Mouse (Mus musculus) forebrain, embryonic 15.5 days (tissue): ENCODE data around the gene Nr2f1. TPM values are rescaled to one million over a fixed set of nuclear protein-coding genes. Genes with fewer than 3 reads are reported as not detected.
A peak's percentile ranks its signal among the peaks of the same experiment; 100 is the strongest.

Experiments
- ATAC-seq: fragments of 200-750 bp; cut with Nextera tagmentation; replicated peaks from 2 replicates; pipeline ENCODE4 v1.8.0; 2017; ENCODE audit warnings: mild to moderate bottlenecking, moderate TSS enrichment, moderate library complexity
- H3K27ac ChIP-seq: fragments of 300-500 bp; sonication (generic); replicated peaks from 2 replicates; pipeline ENCODE4 v1.5.1; 2015; ENCODE audit warnings: mild to moderate bottlenecking, inconsistent platforms
- H3K27me3 ChIP-seq: fragments of 300-500 bp; sonication (generic); 2 replicates; pipeline ENCODE4 v1.6.1; 2015; ENCODE audit warnings: inconsistent platforms
- H3K36me3 ChIP-seq: fragments of 300-500 bp; sonication (generic); 2 replicates; pipeline ENCODE4 v1.6.1; 2015; ENCODE audit warnings: mild to moderate bottlenecking, inconsistent platforms
- H3K4me1 ChIP-seq: fragments of 300-500 bp; sonication (generic); 2 replicates; pipeline ENCODE4 v1.6.1; 2015; ENCODE audit warnings: inconsistent platforms
- H3K4me2 ChIP-seq: fragments of 300-500 bp; sonication (generic); replicated peaks from 2 replicates; pipeline ENCODE4 v1.6.1; 2015; ENCODE audit warnings: mild to moderate bottlenecking, inconsistent platforms
- H3K4me3 ChIP-seq: fragments of 300-500 bp; sonication (generic); 2 replicates; pipeline ENCODE4 v1.5.1; 2015; ENCODE audit warnings: mild to moderate bottlenecking, inconsistent platforms
- H3K9ac ChIP-seq: fragments of 300-500 bp; sonication (generic); replicated peaks from 2 replicates; pipeline ENCODE4 v1.6.1; 2015; ENCODE audit warnings: mild to moderate bottlenecking, inconsistent platforms
- H3K9me3 ChIP-seq: fragments of 300-500 bp; sonication (generic); 2 replicates; pipeline ENCODE4 v1.6.1; 2016; ENCODE audit warnings: inconsistent platforms
- WGBS: fragments of 180-500 bp; shearing (Covaris S2); methylation state at CpG from one replicate; pipeline ENCODE4 v1.1.7; 2015; ENCODE audit warnings: mixed read lengths; 5-methylcytosine and 5-hydroxymethylcytosine counted together
- polyA plus RNA-seq: library from polyadenylated mRNA; unstranded; fragments of >200 nt; fragmentation: Nextera tagmentation; extraction: Ambion mirVana; gene quantifications from 2 replicates; pipeline ENCODE4 v1.2.1, GENCODE M21; 2015

Gene Nr2f1
- polyA plus RNA-seq, 1 experiment from 2014 or later: 77.7 TPM

GRCm38 (mm10) chr13:78175821-78176380 is 23.7 kb downstream of the Nr2f1 start:
- peak overlapping the region; percentile 15 for H3K4me2 ChIP-seq
- 1% methylated on average over 8 of the region's 8 CpGs for WGBS
- no peaks in the 10 kb centered on the region for H3K9me3 ChIP-seq
- peak overlapping the region; percentile 37 for H3K9ac ChIP-seq
- peaks cover 20% of the 10 kb centered on the region for H3K4me1 ChIP-seq
- peak; percentile 30 for ATAC-seq
- peak overlapping the region; percentile 82 for H3K27ac ChIP-seq
- peaks cover 47% of the 10 kb centered on the region for H3K27me3 ChIP-seq
- peak overlapping the region; percentile 21 for H3K4me3 ChIP-seq
- no peaks in the 10 kb centered on the region for H3K36me3 ChIP-seq

DNA sequence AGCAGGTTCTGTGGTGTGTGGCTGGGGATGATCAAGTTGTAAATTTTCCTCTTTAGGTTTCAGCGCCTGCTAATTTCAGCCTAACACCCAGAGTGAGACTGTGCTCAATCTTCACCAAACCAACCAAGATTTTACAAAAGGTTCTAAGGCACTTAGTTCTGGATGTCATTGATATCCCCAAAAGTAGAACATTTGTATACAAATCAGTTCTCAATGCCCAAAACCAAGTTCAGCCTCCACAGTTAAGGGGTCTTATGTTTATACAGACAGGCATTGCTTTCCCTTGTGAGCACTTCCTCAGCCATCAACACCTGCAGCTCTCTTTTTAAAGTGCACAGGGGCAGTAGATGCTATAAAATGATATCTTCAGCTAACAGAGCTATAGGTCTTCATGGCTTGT is 24.7 kb downstream of the Nr2f1 start:
- H3K9ac ChIP-seq: no peak overlapping the region
- H3K4me3 ChIP-seq: no peak overlapping the region
- no peaks in the 10 kb centered on the region for H3K9me3 ChIP-seq
- peaks cover 50% of the 10 kb centered on the region for H3K27me3 ChIP-seq
- H3K4me2 ChIP-seq: peak overlapping the region; percentile 23
- H3K36me3 ChIP-seq: no peaks in the 10 kb centered on the region
- no peak for ATAC-seq
- H3K27ac ChIP-seq: peak overlapping the region; percentile 82
- 18% methylated on average over 1 of the region's 1 CpGs for WGBS
- peaks cover 14% of the 10 kb centered on the region for H3K4me1 ChIP-seq

GRCm38 (mm10) chr13:78174191-78174590 is 25.4 kb downstream of the Nr2f1 start:
- Histone ChIP-seq H3K9me3 (no peaks in the 10 kb centered on the region), H3K36me3 (no peaks in the 10 kb centered on the region), H3K9ac (0 out of 2 replicates have a peak overlapping the region, but pooled peaks have one; percentile 10), H3K27me3 (peaks cover 54% of the 10 kb centered on the region), H3K4me2 (no peak overlapping the region; the same call in 1 of the 2 replicates), H3K27ac (peak overlapping the region; percentile 82; the same call in 1 of the 2 replicates), H3K4me3 (no peak overlapping the region), H3K4me1 (peaks cover 7% of the 10 kb centered on the region)
- no peak for ATAC-seq
- 16% methylated on average over 3 of the region's 3 CpGs for WGBS

DNA sequence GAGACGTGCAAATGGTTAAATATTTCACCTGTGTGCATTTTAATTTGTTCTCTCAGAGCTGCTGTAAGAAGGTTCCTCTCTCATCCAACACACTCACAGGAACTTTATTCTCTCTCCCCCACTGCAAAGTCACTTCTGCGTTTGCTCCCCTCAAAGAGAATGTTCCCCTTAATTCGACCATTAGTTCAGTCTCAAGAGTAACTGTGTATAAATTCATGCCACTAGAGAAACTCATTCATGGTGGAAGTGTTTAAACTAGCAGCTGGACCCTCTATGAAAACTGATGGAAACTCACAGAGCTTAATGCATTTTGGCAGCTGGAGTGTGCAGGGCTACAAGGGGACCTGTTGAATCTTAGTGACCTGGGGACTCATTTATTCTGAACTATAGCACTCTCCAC is 26.7 kb downstream of the Nr2f1 start:
- no peak overlapping the region for H3K4me2 ChIP-seq
- ATAC-seq: no peak
- WGBS: 6% methylated on average over 3 of the region's 3 CpGs
- H3K9me3 ChIP-seq: no peaks in the 10 kb centered on the region
- no peaks in the 10 kb centered on the region for H3K36me3 ChIP-seq
- H3K27ac ChIP-seq: peak overlapping the region; percentile 81
- peaks cover 9% of the 10 kb centered on the region; the same call in 1 of the 2 replicates for H3K4me1 ChIP-seq
- no peak overlapping the region for H3K4me3 ChIP-seq
- no peak overlapping the region for H3K9ac ChIP-seq
- peaks cover 51% of the 10 kb centered on the region for H3K27me3 ChIP-seq

GRCm38 (mm10) chr13:78171984-78172636 is 27.4 kb downstream of the Nr2f1 start:
- Histone ChIP-seq H3K9ac (peak overlapping the region; percentile 38), H3K4me3 (peak overlapping the region; percentile 23), H3K36me3 (no peaks in the 10 kb centered on the region), H3K9me3 (no peaks in the 10 kb centered on the region), H3K4me2 (peak overlapping the region; percentile 33), H3K27me3 (peaks cover 54% of the 10 kb centered on the region), H3K4me1 (peaks cover 12% of the 10 kb centered on the region; the same call in 1 of the 2 replicates), H3K27ac (peak overlapping the region; percentile 81)
- ATAC-seq: no peak
- WGBS: 4% methylated on average over 17 of the region's 17 CpGs

DNA sequence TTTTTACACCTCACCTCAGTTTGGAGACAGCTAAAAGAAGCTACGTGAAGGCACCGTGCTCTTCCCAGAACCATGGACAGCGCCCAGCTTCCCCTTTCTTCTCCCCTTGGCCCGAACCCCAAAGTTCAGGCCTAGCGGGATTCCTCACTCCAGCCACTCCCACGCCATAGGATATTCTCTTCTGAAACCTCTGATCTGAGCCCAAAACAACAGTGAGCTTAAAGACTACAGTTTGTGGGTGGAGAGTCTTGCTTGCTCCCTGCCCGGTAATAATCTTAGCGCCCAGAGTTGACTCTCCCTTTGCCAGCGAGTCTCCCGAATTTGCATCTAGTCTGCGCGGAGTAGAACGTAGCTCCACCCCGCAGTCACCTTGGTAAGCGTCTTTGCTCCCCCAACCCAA is 28.2 kb downstream of the Nr2f1 start:
- H3K9me3 ChIP-seq: no peaks in the 10 kb centered on the region
- H3K27me3 ChIP-seq: peaks cover 52% of the 10 kb centered on the region

DNA sequence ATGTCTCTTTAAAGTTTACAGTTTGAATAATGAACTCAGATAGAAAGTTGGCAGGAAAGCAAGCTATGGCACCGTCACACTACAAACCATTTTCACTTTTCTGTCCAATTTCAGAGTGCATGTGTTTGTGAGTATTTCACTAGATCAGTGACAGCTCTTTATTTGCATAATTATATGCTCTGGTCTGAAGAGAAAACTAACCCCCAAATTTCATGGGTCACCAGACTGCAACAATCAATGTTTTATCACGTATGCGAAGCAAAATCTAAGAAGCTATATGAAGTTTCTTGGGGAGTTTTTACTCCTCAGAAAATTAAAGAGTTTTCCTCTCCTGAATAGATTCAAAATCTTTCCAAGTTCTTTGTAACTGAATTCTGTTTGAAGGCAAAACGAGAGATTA is 31.4 kb downstream of the Nr2f1 start:
- no peak overlapping the region for H3K4me2 ChIP-seq
- peaks cover 19% of the 10 kb centered on the region for H3K4me1 ChIP-seq
- peaks cover 46% of the 10 kb centered on the region for H3K27me3 ChIP-seq
- peak overlapping the region; percentile 71 for H3K27ac ChIP-seq
- WGBS: 9% methylated on average over 4 of the region's 4 CpGs
- H3K9me3 ChIP-seq: no peaks in the 10 kb centered on the region
- H3K4me3 ChIP-seq: no peak overlapping the region
- no peaks in the 10 kb centered on the region for H3K36me3 ChIP-seq
- peak; percentile 36; the same call in 1 of the 2 replicates for ATAC-seq
- H3K9ac ChIP-seq: no peak overlapping the region

More for the DNA sequence above, 28.2 kb downstream of the Nr2f1 start:
- H3K27ac ChIP-seq: peak overlapping the region; percentile 81
- peak overlapping the region; percentile 36 for H3K4me2 ChIP-seq
- peaks cover 12% of the 10 kb centered on the region; the same call in 1 of the 2 replicates for H3K4me1 ChIP-seq
- H3K4me3 ChIP-seq: peak overlapping the region; percentile 23
- peak; percentile 18 for ATAC-seq
- 5% methylated on average over 15 of the region's 15 CpGs for WGBS
- H3K9ac ChIP-seq: peak overlapping the region; percentile 33
- no peaks in the 10 kb centered on the region for H3K36me3 ChIP-seq

DNA sequence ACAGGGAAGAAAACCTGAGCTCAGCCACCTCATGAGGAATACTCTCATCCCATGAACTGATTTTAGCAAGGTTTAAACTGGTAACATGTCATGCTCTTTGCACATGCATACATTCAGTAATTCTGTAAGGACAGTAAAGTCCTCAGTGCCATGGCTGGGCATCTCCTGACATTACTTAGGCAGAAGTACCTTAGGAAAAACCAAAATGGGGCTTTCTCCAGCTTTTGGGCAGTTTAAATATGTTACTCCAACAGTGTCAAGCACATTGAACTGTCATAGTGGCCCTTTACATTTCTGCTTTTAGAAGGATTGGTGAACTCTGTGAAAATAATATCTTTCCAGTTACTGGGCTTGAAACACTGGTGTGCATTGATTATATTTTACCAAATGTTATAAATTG is 34.6 kb downstream of the Nr2f1 start:
- ATAC-seq: no peak
- H3K4me2 ChIP-seq: 0 out of 2 replicates have a peak overlapping the region, but pooled peaks have one; percentile 15
- no peak overlapping the region for H3K4me3 ChIP-seq
- H3K9me3 ChIP-seq: no peaks in the 10 kb centered on the region
- peaks cover 24% of the 10 kb centered on the region for H3K4me1 ChIP-seq
- no peaks in the 10 kb centered on the region for H3K36me3 ChIP-seq
- H3K27me3 ChIP-seq: peaks cover 32% of the 10 kb centered on the region; the same call in 1 of the 2 replicates
- H3K9ac ChIP-seq: peak overlapping the region; percentile 75; the same call in 1 of the 2 replicates
- peak overlapping the region; percentile 94 for H3K27ac ChIP-seq

DNA sequence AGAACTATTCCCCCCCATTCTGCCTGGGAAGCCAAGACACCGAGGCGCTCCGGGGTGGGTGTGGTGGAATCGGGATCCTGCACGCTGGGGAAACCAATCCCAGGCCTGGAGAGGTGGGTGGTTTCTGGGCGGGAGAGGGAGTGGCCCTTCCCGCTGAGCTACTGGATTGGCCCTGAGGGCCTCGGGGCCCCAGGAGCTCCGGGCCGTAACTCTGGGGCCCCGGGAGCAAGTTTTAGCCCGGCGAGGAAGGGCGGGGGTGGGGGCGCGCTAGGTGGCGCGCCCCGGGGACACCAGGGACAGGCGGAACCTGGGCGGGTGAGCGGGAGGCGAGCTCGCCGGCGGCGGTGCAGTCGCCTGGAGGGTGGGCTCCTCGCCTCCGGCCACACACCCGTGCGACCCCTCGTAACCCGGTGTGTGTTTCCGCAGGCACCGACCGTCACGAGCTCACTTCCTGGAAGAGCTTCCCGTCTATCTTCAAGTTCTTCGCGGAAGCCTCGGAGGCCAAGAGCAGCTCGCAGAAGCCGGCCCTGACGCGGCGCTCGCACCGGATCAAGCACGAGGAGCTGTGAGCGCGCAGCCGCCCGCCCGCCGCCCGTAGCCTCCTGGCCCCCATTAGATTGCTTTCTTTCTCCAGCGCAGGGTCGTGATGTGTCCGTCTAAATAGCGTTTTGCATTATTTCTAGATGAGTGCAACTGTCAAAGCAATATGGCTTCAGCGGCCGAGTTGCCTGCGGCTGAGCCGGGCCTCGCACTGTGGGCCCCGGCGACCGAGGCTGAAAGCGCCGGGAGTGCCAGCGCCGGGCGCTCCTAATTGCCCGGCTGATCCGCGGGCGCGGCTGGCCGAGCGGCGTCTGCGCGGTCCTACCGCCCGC is 36.2 kb downstream of the Nr2f1 start:
- H3K4me1 ChIP-seq: peaks cover 24% of the 10 kb centered on the region
- H3K4me3 ChIP-seq: peak overlapping the region; percentile 61
- under 1% methylated on average over 84 of the region's 86 CpGs for WGBS
- H3K27ac ChIP-seq: peak overlapping the region; percentile 94
- H3K9ac ChIP-seq: peak overlapping the region; percentile 75
- ATAC-seq: peak; percentile 93
- peaks cover 24% of the 10 kb centered on the region; the same call in 1 of the 2 replicates for H3K27me3 ChIP-seq
- H3K36me3 ChIP-seq: no peaks in the 10 kb centered on the region
- H3K9me3 ChIP-seq: no peaks in the 10 kb centered on the region
- H3K4me2 ChIP-seq: peak overlapping the region; percentile 80

- peaks cover 16% of the 10 kb centered on the region; the same call in 1 of the 2 replicates for H3K27me3 ChIP-seq
- H3K4me1 ChIP-seq: peaks cover 16% of the 10 kb centered on the region
- 35% methylated on average over 2 of the region's 2 CpGs for WGBS
Observed at GRCm38 (mm10) chr13:78162149-78162548, 37.4 kb downstream of the Nr2f1 start.

GRCm38 (mm10) chr13:78157465-78157864 is 42.1 kb downstream of the Nr2f1 start:
- Histone ChIP-seq H3K4me3 (no peak overlapping the region), H3K9ac (no peak overlapping the region), H3K36me3 (no peaks in the 10 kb centered on the region), H3K27ac (no peak overlapping the region), H3K9me3 (no peaks in the 10 kb centered on the region), H3K4me1 (peaks cover 4% of the 10 kb centered on the region; the same call in 1 of the 2 replicates), H3K4me2 (no peak overlapping the region), H3K27me3 (no peaks in the 10 kb centered on the region)
- 83% methylated on average over 5 of the region's 5 CpGs for WGBS
- no peak for ATAC-seq

More at GRCm38 (mm10) chr13:78162149-78162548, 37.4 kb downstream of the Nr2f1 start:
- H3K9ac ChIP-seq: no peak overlapping the region
- peak overlapping the region; percentile 57 for H3K27ac ChIP-seq
- peak; percentile 65 for ATAC-seq
- no peak overlapping the region for H3K4me2 ChIP-seq
- H3K4me3 ChIP-seq: no peak overlapping the region
- H3K36me3 ChIP-seq: no peaks in the 10 kb centered on the region
- no peaks in the 10 kb centered on the region for H3K9me3 ChIP-seq
